Mouse (Mus musculus): Measurements from ENCODE around the gene Tacc3. TPM values are rescaled to one million over a fixed set of nuclear protein-coding genes. Genes with fewer than 3 reads are reported as not detected.

Gene Tacc3
- polyA plus RNA-seq, 1 experiment from 2014 or later = 172 TPM

DNA sequence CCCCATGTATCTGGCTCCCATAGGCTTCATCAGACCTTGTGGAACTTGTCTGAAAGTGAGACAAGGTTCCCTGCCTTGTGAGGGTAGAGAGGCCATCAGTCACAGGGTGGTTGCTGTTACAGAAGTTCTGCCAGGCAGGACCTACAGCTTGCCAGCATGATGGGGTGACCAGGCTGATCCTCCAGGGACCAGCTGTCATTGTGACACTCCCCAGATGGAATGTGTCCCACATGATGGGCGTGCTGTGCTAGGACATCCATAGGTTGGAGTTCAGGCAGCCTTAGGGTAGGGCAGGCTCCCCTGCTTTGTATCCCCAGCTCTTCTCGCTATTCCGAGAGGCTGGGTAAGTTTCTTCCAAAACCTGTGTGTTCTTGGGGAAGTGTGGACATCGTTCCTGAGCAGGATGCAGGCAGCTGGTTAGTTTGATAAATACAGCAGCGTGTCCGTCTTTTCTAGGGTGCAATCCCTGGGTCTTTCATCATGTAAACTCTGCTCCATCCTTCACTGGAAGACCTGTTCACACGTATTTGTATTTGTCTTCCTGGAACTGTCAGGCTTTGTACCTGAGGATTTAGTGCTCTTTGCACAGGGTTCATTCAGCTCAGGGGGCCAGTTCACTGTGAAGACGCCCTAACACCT is 63.0 kb downstream of the Tacc3 start:
- Histone ChIP-seq H3K9me3 (no peaks in the 10 kb centered on the region), H3K27me3 (replicated peaks) (peaks cover 11% of the 10 kb centered on the region), H3K27ac (0 out of 2 replicates have a peak overlapping the region, but pooled peaks have one; percentile 14), H3K36me3 (no peaks in the 10 kb centered on the region), H3K9ac (no peak overlapping the region), H3K4me1 (replicated peaks) (peaks cover 42% of the 10 kb centered on the region), H3K4me2 (replicated peaks) (peak overlapping the region; percentile 99), H3K4me3 (replicated peaks) (peak overlapping the region; percentile 77)
- ATAC-seq = peak; percentile 5; the same call in 1 of the 2 replicates
- 15% methylated on average over 8 of the region's 8 CpGs for WGBS

GRCm38 (mm10) chr5:33721541-33722265 is 63.8 kb downstream of the Tacc3 start, which contains the start of gene Fgfr3:
TSS of gene Fgfr3 (plus strand) at chr5:33721674.
- peak within 1 kb of the TSS; percentile 77 for H3K9ac ChIP-seq
- H3K27me3 ChIP-seq (replicated peaks) = peaks cover 11% of the 10 kb centered on the region
- H3K4me2 ChIP-seq (replicated peaks) = peak within 1 kb of the TSS; percentile 99
- H3K4me3 ChIP-seq (replicated peaks) = peak within 1 kb of the TSS; percentile 77
- no peaks in the 10 kb centered on the region for H3K9me3 ChIP-seq
- peak; percentile 75 for ATAC-seq
- under 1% methylated on average over 72 of the region's 73 CpGs for WGBS
- H3K36me3 ChIP-seq = no peaks in the 10 kb centered on the region
- peaks cover 42% of the 10 kb centered on the region for H3K4me1 ChIP-seq (replicated peaks)
- H3K27ac ChIP-seq = peak within 1 kb of the TSS; percentile 87

DNA sequence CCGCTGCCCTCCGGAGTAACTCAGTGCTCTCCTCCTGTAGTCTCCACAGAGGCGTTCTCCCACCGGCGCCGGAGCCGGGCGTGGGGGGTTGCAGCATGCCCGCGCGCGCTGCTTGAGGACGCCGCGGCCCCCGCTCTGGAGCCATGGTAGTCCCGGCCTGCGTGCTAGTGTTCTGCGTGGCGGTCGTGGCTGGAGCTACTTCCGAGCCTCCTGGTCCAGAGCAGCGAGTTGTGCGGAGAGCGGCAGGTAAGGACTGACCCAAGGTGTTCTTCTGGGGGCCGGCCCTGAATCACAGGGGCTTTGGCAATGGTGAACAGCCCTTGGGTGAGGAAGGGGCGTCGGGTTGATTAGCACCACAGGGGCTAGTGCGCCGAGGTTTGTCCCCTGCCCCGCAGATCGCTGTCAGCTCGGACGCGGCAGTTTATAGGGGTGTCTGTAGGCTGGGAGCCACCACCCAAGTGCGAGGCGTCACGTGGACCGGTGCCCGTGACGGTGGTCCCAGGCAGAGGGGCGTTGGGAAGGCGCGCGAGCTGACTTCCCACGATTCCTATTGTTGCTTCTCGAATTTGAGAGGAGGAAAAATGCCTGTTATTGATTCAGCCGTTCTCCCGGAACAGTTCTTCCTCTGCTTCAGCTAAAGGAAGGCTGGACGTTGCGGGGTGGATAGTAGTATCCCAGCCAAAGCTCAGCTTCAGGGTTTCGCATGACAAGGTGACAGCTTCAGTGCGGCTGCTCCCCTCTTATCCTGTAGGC is 64.5 kb downstream of the Tacc3 start:
- no peaks in the 10 kb centered on the region for H3K9me3 ChIP-seq
- peak overlapping the region; percentile 77 for H3K9ac ChIP-seq
- peak overlapping the region; percentile 99 for H3K4me2 ChIP-seq (replicated peaks)
- H3K27me3 ChIP-seq (replicated peaks) = peaks cover 11% of the 10 kb centered on the region
- no peaks in the 10 kb centered on the region for H3K36me3 ChIP-seq
- H3K27ac ChIP-seq = peak overlapping the region; percentile 87
- ATAC-seq = no peak
- peaks cover 40% of the 10 kb centered on the region for H3K4me1 ChIP-seq (replicated peaks)
- peak overlapping the region; percentile 77 for H3K4me3 ChIP-seq (replicated peaks)
- under 1% methylated on average over 53 of the region's 53 CpGs for WGBS

DNA sequence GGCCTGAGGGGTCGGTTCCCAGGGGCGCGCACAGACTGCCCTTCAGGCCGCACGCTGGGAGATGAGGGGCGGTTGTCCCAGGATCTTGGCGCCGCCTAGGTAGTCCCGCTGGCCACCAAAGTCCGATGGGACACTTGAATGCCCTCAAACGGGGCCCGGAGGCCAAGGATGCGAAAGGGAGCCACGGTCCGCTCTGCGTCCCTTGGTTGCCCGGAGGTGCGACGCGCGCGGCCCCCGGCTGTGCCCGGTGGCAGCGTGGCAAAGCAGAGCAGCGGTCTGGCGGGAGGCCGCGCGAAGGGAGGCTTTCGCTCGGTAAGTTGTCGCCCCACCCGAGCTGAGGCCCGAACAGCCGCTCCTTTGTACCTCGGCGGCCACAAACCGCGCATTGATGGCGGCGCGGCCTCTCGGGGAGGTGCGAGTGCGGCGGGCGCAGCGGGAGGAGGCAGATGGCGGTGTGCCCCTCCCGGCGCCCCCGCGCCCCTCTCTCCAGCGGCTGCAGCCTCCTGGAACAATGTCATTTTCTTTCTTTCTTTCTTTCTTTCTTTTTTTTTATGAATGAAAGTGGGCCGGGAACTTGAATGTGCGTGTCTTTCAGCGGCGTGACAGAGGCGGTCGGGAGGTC is 65.2 kb downstream of the Tacc3 start:
- WGBS = 1% methylated on average over 60 of the region's 61 CpGs
- H3K27ac ChIP-seq = peak overlapping the region; percentile 87
- peak overlapping the region; percentile 99 for H3K4me2 ChIP-seq (replicated peaks)
- no peaks in the 10 kb centered on the region for H3K9me3 ChIP-seq
- no peaks in the 10 kb centered on the region for H3K36me3 ChIP-seq
- ATAC-seq = 0 out of 2 replicates have a peak, but pooled peaks have one; percentile 7
- H3K27me3 ChIP-seq (replicated peaks) = peaks cover 11% of the 10 kb centered on the region
- peak overlapping the region; percentile 77 for H3K4me3 ChIP-seq (replicated peaks)
- peak overlapping the region; percentile 77 for H3K9ac ChIP-seq
- peaks cover 40% of the 10 kb centered on the region for H3K4me1 ChIP-seq (replicated peaks)

GRCm38 (mm10) chr5:33723641-33724465 is 65.9 kb downstream of the Tacc3 start:
- peak overlapping the region; percentile 99 for H3K4me2 ChIP-seq (replicated peaks)
- 8% methylated on average over 36 of the region's 36 CpGs for WGBS
- H3K27ac ChIP-seq = peak overlapping the region; percentile 87
- H3K9me3 ChIP-seq = no peaks in the 10 kb centered on the region
- H3K27me3 ChIP-seq (replicated peaks) = peaks cover 11% of the 10 kb centered on the region
- peaks cover 40% of the 10 kb centered on the region for H3K4me1 ChIP-seq (replicated peaks)
- H3K4me3 ChIP-seq (replicated peaks) = peak overlapping the region; percentile 77
- no peaks in the 10 kb centered on the region for H3K36me3 ChIP-seq
- ATAC-seq = peak; percentile 68
- H3K9ac ChIP-seq = peak overlapping the region; percentile 77

DNA sequence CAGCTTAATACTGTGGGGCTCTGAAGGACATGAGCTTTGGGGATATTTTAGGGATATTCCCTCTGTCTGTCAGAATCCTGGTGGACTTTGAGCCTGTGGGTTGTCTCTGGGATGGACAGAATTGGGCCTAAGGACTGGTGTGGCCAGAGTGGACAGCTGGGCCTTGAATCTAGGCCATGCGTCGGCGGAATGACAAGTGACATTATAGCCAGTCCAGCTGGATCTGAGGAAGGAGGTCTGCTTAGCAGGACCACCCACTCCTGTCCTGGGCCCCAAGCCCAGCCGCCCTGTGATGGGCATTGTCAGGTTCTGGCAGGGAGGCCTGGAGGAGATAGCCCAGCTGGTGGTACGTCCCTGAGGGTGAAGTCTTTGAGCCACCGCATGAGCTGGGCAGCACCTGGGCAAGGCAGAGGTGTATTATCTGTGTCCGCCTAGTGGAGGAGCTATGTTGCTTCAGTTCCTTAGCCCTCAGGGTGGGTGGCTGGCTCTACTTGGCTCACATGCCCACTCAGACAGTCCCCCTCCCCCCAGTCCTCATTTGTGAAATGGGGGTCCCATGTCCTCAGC is 68.2 kb downstream of the Tacc3 start:
- H3K27me3 ChIP-seq (replicated peaks) = peaks cover 11% of the 10 kb centered on the region
- WGBS = 74% methylated on average over 7 of the region's 7 CpGs
- H3K4me1 ChIP-seq (replicated peaks) = peaks cover 33% of the 10 kb centered on the region
- H3K9ac ChIP-seq = no peak overlapping the region
- H3K9me3 ChIP-seq = no peaks in the 10 kb centered on the region
- ATAC-seq = no peak
- H3K36me3 ChIP-seq = peaks cover 7% of the 10 kb centered on the region
- H3K27ac ChIP-seq = no peak overlapping the region
- H3K4me3 ChIP-seq (replicated peaks) = no peak overlapping the region
- H3K4me2 ChIP-seq (replicated peaks) = no peak overlapping the region

GRCm38 (mm10) chr5:33726891-33727290 is 69.0 kb downstream of the Tacc3 start:
- Histone ChIP-seq H3K4me3 (replicated peaks) (no peak overlapping the region), H3K27ac (no peak overlapping the region), H3K9me3 (no peaks in the 10 kb centered on the region), H3K9ac (no peak overlapping the region), H3K36me3 (peaks cover 14% of the 10 kb centered on the region), H3K27me3 (replicated peaks) (peaks cover 11% of the 10 kb centered on the region), H3K4me1 (replicated peaks) (peaks cover 29% of the 10 kb centered on the region), H3K4me2 (replicated peaks) (no peak overlapping the region)
- ATAC-seq = no peak
- 85% methylated on average over 1 of the region's 1 CpGs for WGBS

Other genes with a start within 250 kb of the Tacc3 start
- not detected in 2 replicates for gene Nkx1-1, start 224.2 kb upstream of the Tacc3 start, polyA plus RNA-seq (2015; fragmentation: Nextera tagmentation; extraction: Ambion mirVana)
- gene Fam53a, start 28.5 kb upstream of the Tacc3 start, polyA plus RNA-seq (2015; fragmentation: Nextera tagmentation; extraction: Ambion mirVana) = 51.7 and 52.7 TPM in 2 replicates
- 0.26 and 0.30 TPM in 2 replicates for gene Gm9903, start 28.2 kb upstream of the Tacc3 start, polyA plus RNA-seq (2015; fragmentation: Nextera tagmentation; extraction: Ambion mirVana)
- 196 and 228 TPM in 2 replicates for gene Slbp, start 5.6 kb upstream of the Tacc3 start, polyA plus RNA-seq (2015; fragmentation: Nextera tagmentation; extraction: Ambion mirVana)
- 31.8 and 33.1 TPM in 2 replicates for gene Tmem129, start 288 bp downstream of the Tacc3 start, polyA plus RNA-seq (2015; fragmentation: Nextera tagmentation; extraction: Ambion mirVana)
- 11.4 and 11.6 TPM in 2 replicates for gene Fgfr3, start 63.5 kb downstream of the Tacc3 start, polyA plus RNA-seq (2015; fragmentation: Nextera tagmentation; extraction: Ambion mirVana)
- gene Letm1, start 124.7 kb downstream of the Tacc3 start, polyA plus RNA-seq (2015; fragmentation: Nextera tagmentation; extraction: Ambion mirVana) = 42.5 and 49.5 TPM in 2 replicates
- gene Nsd2, start 162.6 kb downstream of the Tacc3 start, polyA plus RNA-seq (2015; fragmentation: Nextera tagmentation; extraction: Ambion mirVana) = 38.8 and 41.3 TPM in 2 replicates